ENCODE assay signal across 7 mouse cellular contexts in the genomic region with DNA sequence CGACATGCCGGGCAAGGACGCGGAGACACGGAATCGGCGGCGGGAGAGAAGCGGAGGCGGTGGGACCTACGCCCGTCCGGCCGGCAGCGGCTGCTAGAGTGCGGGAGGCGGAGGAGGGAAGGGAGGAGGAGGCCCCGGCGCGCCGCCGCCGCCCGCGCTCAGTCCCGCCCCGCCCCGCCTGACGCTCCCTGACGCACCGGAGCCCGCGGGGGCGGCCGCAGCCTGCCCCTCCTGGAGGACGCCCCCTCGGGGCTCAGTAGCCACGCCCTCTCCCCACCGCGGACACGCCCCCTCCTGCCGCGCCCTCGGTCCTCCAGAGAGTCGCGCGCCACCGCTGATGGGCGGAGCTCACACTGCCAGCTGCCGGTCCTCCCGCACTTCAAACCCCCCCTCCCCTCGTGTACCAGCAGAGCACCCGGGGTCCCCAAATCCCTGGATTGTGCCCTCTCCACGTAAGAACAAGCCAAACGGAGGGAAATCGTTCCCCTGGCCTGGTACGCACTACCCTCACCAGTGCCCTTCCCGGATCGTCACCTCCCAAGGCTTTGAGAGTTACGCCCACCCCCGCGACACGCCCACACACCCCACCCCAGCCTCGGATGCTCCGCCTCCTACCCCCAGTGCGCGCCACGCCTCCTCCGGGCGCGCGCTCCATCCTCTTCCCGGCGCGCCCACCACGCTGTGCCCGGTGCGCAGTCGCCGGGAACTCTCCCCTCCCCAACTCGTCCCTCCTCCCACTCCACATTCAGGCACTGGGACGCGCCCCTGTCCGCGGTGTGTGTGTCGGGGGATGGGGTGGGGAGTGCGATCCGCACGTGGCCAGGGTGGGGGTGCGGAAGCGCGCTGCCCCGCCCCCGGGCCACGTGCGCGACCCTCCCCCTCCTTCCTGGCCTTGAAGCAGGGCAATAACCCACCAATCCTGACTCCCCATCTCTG. TPM values are rescaled to one million over a fixed set of nuclear protein-coding genes. Genes with fewer than 3 reads are reported as not detected.
DNase-seq lines count a peak whose midpoint lies in the region; ATAC-seq lines count a peak whose summit lies in the region.

Gene Klf16 (minus strand): TSS at position 127 of the 936 bp plus-strand sequence.

- H3K4me3 ChIP-seq in intestine, embryonic 15.5 days (replicated peaks) = peak within 1 kb of the TSS; percentile 89
- H3K4me3 ChIP-seq in midbrain, embryonic 10.5 days = peak within 1 kb of the TSS; percentile 82

- WGBS in intestine, embryonic 15.5 days = under 1% methylated on average over 87 of the region's 97 CpGs
- WGBS in midbrain, embryonic 10.5 days = 1% methylated on average over 78 of the region's 97 CpGs

- no peaks in the 10 kb centered on the region for H3K36me3 ChIP-seq in intestine, embryonic 15.5 days
- peaks cover 3% of the 10 kb centered on the region; the same call in 1 of the 2 replicates for H3K36me3 ChIP-seq in midbrain, embryonic 10.5 days

- no peaks in the 10 kb centered on the region for H3K9me3 ChIP-seq in intestine, embryonic 15.5 days
- no peaks in the 10 kb centered on the region for H3K9me3 ChIP-seq in midbrain, embryonic 10.5 days (replicated peaks)

- intact Hi-C loops in gastrocnemius, postnatal 36 days (cut with DNase I) = no loop called here
- intact Hi-C loops in left cerebral cortex, postnatal 25 days (cut with DNase I) = loop anchor here (2.0 to 5.0 kb wide), 2 partner anchors 45 to 80 kb away; partner anchors contain the start of genes Btbd2 and Csnk1g2

- DNase-seq in adrenal gland, adult 18-20 months (ENCODE audit: low spot score in 2 of 2) = peak; percentile 99 to 100
- DNase-seq in embryo, embryonic 11 days = peak; percentile 95
- DNase-seq in gastrocnemius, postnatal 36 days = peak; percentile 97 to 99
- DNase-seq in left cerebral cortex, postnatal 25 days (ENCODE audit: low spot score in 2 of 2) = peak; percentile 96 to 97
- peak; percentile 97 for DNase-seq in midbrain, embryonic 10.5 days (ENCODE audit: low spot score)
- peak; percentile 95 for DNase-seq in right cerebral cortex, postnatal 4 days

- ATAC-seq in intestine, embryonic 15.5 days = peak; percentile 89

- H3K27ac ChIP-seq in intestine, embryonic 15.5 days = peak within 1 kb of the TSS; percentile 93
- peak within 1 kb of the TSS; percentile 87 for H3K27ac ChIP-seq in midbrain, embryonic 10.5 days (replicated peaks)

- no peaks in the 10 kb centered on the region for H3K27me3 ChIP-seq in intestine, embryonic 15.5 days (replicated peaks)
- peaks cover 5% of the 10 kb centered on the region; the same call in 1 of the 2 replicates for H3K27me3 ChIP-seq in midbrain, embryonic 10.5 days (ENCODE audit: low read depth, poor library complexity, severe bottlenecking)

- H3K9ac ChIP-seq in intestine, embryonic 15.5 days = peak within 1 kb of the TSS; percentile 72

- H3K4me1 ChIP-seq in intestine, embryonic 15.5 days (replicated peaks) = peaks cover 43% of the 10 kb centered on the region
- H3K4me1 ChIP-seq in midbrain, embryonic 10.5 days = peaks cover 69% of the 10 kb centered on the region

- H3K4me2 ChIP-seq in intestine, embryonic 15.5 days (replicated peaks) = peak within 1 kb of the TSS; percentile 94

RNA-seq across cellular contexts. Expression of gene Klf16, which starts in this region (rescaled TPM):
- total RNA-seq in adrenal gland, adult 18-20 months (2021) = 10 to 100 TPM; 11.3 to 12.3 TPM
- total RNA-seq in gastrocnemius, postnatal 36 days (2021) = 1 to 10 TPM; 1.5 TPM
- polyA plus RNA-seq in intestine, embryonic 15.5 days (2015; fragmentation: Nextera tagmentation; extraction: Ambion mirVana) = 8.3 TPM in 2 replicates
- 10 to 100 TPM; 51.8 to 55.3 TPM for total RNA-seq in left cerebral cortex, postnatal 25 days (2021)
- polyA plus RNA-seq in midbrain, embryonic 10.5 days (2016; fragmentation: Nextera tagmentation; extraction: Ambion mirVana) = 4.8 and 6.1 TPM in 2 replicates

Comparison
In these comparisons a context has a peak if more than half of its experiments do, and no peak if none do; other contexts are left out.
1. Peak in every context shown above with its lines: DNase-seq, ATAC-seq, H3K4me3 ChIP-seq and H3K27ac ChIP-seq.
2. RNA of gene Klf16 (total RNA-seq): 51.8 to 55.3 TPM in left cerebral cortex, postnatal 25 days and 11.3 to 12.3 TPM in adrenal gland, adult 18-20 months; 1.5 TPM in gastrocnemius, postnatal 36 days; every median in the first group is over 4 times any median in the second.